Mouse (Mus musculus): ENCODE measurements around the gene Mboat2. TPM values are rescaled to one million over a fixed set of nuclear protein-coding genes. Genes with fewer than 3 reads are reported as not detected.

Mboat2 gene
- polyA plus RNA-seq, 1 experiment from 2014 or later: 64.7 TPM

- H3K4me1 ChIP-seq: peaks cover 21% of the 10 kb centered on the region
- no peak overlapping the region for H3K9ac ChIP-seq
- no peak overlapping the region for H3K27ac ChIP-seq
- no peaks in the 10 kb centered on the region for H3K9me3 ChIP-seq (replicated peaks)
- no peaks in the 10 kb centered on the region for H3K27me3 ChIP-seq
- no peak overlapping the region for H3K4me2 ChIP-seq (replicated peaks)
- H3K4me3 ChIP-seq: no peak overlapping the region
- ATAC-seq (ENCODE audit: low FRiP score): no peak
- 95% methylated on average over 4 of the region's 4 CpGs for WGBS
- no peaks in the 10 kb centered on the region for H3K36me3 ChIP-seq
Observed at GRCm38 (mm10) chr12:24868694-24869093, 38.0 kb downstream of the Mboat2 start.

- H3K27ac ChIP-seq: no peak overlapping the region
- no peak overlapping the region for H3K4me2 ChIP-seq (replicated peaks)
- no peak overlapping the region for H3K9ac ChIP-seq
- H3K27me3 ChIP-seq: no peaks in the 10 kb centered on the region
- no peak for ATAC-seq (ENCODE audit: low FRiP score)
- peaks cover 19% of the 10 kb centered on the region for H3K4me1 ChIP-seq
- no peak overlapping the region for H3K4me3 ChIP-seq
- WGBS: 88% methylated on average over 5 of the region's 5 CpGs
- no peaks in the 10 kb centered on the region for H3K9me3 ChIP-seq (replicated peaks)
- no peaks in the 10 kb centered on the region for H3K36me3 ChIP-seq
Observed at GRCm38 (mm10) chr12:24869231-24869630, 38.6 kb downstream of the Mboat2 start.

GRCm38 (mm10) chr12:24870901-24871300 is 40.2 kb downstream of the Mboat2 start:
- Histone ChIP-seq H3K36me3 (no peaks in the 10 kb centered on the region), H3K9ac (no peak overlapping the region), H3K9me3 (replicated peaks) (no peaks in the 10 kb centered on the region), H3K27me3 (no peaks in the 10 kb centered on the region), H3K27ac (no peak overlapping the region), H3K4me3 (no peak overlapping the region), H3K4me2 (replicated peaks) (no peak overlapping the region), H3K4me1 (peaks cover 9% of the 10 kb centered on the region)
- ATAC-seq (ENCODE audit: low FRiP score): no peak
- 28% methylated on average over 4 of the region's 4 CpGs for WGBS

- H3K4me1 ChIP-seq: peaks cover 14% of the 10 kb centered on the region
- H3K27me3 ChIP-seq: no peaks in the 10 kb centered on the region
- H3K9me3 ChIP-seq (replicated peaks): no peaks in the 10 kb centered on the region
- 91% methylated on average over 8 of the region's 8 CpGs for WGBS
- no peaks in the 10 kb centered on the region for H3K36me3 ChIP-seq
- no peak overlapping the region for H3K4me3 ChIP-seq
- no peak overlapping the region for H3K4me2 ChIP-seq (replicated peaks)
- H3K27ac ChIP-seq: no peak overlapping the region
- ATAC-seq (ENCODE audit: low FRiP score): no peak
- H3K9ac ChIP-seq: no peak overlapping the region
Observed at GRCm38 (mm10) chr12:24872264-24872663, 41.6 kb downstream of the Mboat2 start.

- 84% methylated on average over 10 of the region's 10 CpGs for WGBS
- Histone ChIP-seq H3K27ac (no peak overlapping the region), H3K4me1 (peaks cover 18% of the 10 kb centered on the region), H3K36me3 (no peaks in the 10 kb centered on the region), H3K4me2 (replicated peaks) (no peak overlapping the region), H3K9me3 (replicated peaks) (no peaks in the 10 kb centered on the region), H3K27me3 (no peaks in the 10 kb centered on the region), H3K9ac (no peak overlapping the region), H3K4me3 (no peak overlapping the region)
- ATAC-seq (ENCODE audit: low FRiP score): no peak
Observed at GRCm38 (mm10) chr12:24872689-24873088, 42.0 kb downstream of the Mboat2 start.

- no peaks in the 10 kb centered on the region for H3K27me3 ChIP-seq
- 77% methylated on average over 1 of the region's 1 CpGs for WGBS
- no peak overlapping the region for H3K27ac ChIP-seq
- ATAC-seq (ENCODE audit: low FRiP score): no peak
- no peak overlapping the region for H3K9ac ChIP-seq
- H3K4me3 ChIP-seq: no peak overlapping the region
- no peak overlapping the region for H3K4me2 ChIP-seq (replicated peaks)
- H3K4me1 ChIP-seq: peaks cover 25% of the 10 kb centered on the region
- no peaks in the 10 kb centered on the region for H3K9me3 ChIP-seq (replicated peaks)
- no peaks in the 10 kb centered on the region for H3K36me3 ChIP-seq
Observed at GRCm38 (mm10) chr12:24875908-24876307, 45.2 kb downstream of the Mboat2 start.

- H3K4me1 ChIP-seq: peaks cover 23% of the 10 kb centered on the region
- H3K9ac ChIP-seq: no peak overlapping the region
- ATAC-seq (ENCODE audit: low FRiP score): no peak
- no peaks in the 10 kb centered on the region for H3K27me3 ChIP-seq
- H3K36me3 ChIP-seq: no peaks in the 10 kb centered on the region
- H3K27ac ChIP-seq: no peak overlapping the region
- no peaks in the 10 kb centered on the region for H3K9me3 ChIP-seq (replicated peaks)
- H3K4me2 ChIP-seq (replicated peaks): no peak overlapping the region
- H3K4me3 ChIP-seq: no peak overlapping the region
- WGBS: 71% methylated on average over 7 of the region's 7 CpGs
Observed at GRCm38 (mm10) chr12:24877231-24877630, 46.6 kb downstream of the Mboat2 start.

GRCm38 (mm10) chr12:24878090-24878489 is 47.4 kb downstream of the Mboat2 start:
- H3K27ac ChIP-seq: no peak overlapping the region
- ATAC-seq (ENCODE audit: low FRiP score): no peak
- H3K4me3 ChIP-seq: no peak overlapping the region
- H3K9ac ChIP-seq: no peak overlapping the region
- H3K4me1 ChIP-seq: peaks cover 20% of the 10 kb centered on the region
- H3K4me2 ChIP-seq (replicated peaks): no peak overlapping the region
- H3K36me3 ChIP-seq: peaks cover 6% of the 10 kb centered on the region; the same call in 1 of the 2 replicates
- no peaks in the 10 kb centered on the region for H3K27me3 ChIP-seq
- H3K9me3 ChIP-seq (replicated peaks): no peaks in the 10 kb centered on the region
- WGBS: 91% methylated on average over 6 of the region's 6 CpGs

GRCm38 (mm10) chr12:24878735-24879362 is 48.2 kb downstream of the Mboat2 start:
- no peaks in the 10 kb centered on the region for H3K9me3 ChIP-seq (replicated peaks)
- H3K27me3 ChIP-seq: no peaks in the 10 kb centered on the region
- H3K9ac ChIP-seq: no peak overlapping the region
- H3K36me3 ChIP-seq: peaks cover 11% of the 10 kb centered on the region
- WGBS: 40% methylated on average over 5 of the region's 5 CpGs
- H3K4me1 ChIP-seq: peaks cover 20% of the 10 kb centered on the region
- no peak overlapping the region for H3K27ac ChIP-seq
- H3K4me3 ChIP-seq: no peak overlapping the region
- ATAC-seq (ENCODE audit: low FRiP score): no peak
- no peak overlapping the region for H3K4me2 ChIP-seq (replicated peaks)

GRCm38 (mm10) chr12:24879613-24880029 is 48.9 kb downstream of the Mboat2 start:
- peaks cover 20% of the 10 kb centered on the region for H3K4me1 ChIP-seq
- no peak for ATAC-seq (ENCODE audit: low FRiP score)
- peaks cover 19% of the 10 kb centered on the region for H3K36me3 ChIP-seq
- no peak overlapping the region for H3K4me3 ChIP-seq
- 85% methylated on average over 10 of the region's 10 CpGs for WGBS
- H3K9ac ChIP-seq: no peak overlapping the region
- no peaks in the 10 kb centered on the region for H3K9me3 ChIP-seq (replicated peaks)
- no peak overlapping the region for H3K4me2 ChIP-seq (replicated peaks)
- H3K27me3 ChIP-seq: no peaks in the 10 kb centered on the region
- no peak overlapping the region for H3K27ac ChIP-seq

- H3K9ac ChIP-seq: no peak overlapping the region
- no peak overlapping the region for H3K4me3 ChIP-seq
- H3K36me3 ChIP-seq: peaks cover 45% of the 10 kb centered on the region
- H3K9me3 ChIP-seq (replicated peaks): no peaks in the 10 kb centered on the region
- no peaks in the 10 kb centered on the region for H3K27me3 ChIP-seq
- no peak for ATAC-seq (ENCODE audit: low FRiP score)
- H3K4me2 ChIP-seq (replicated peaks): no peak overlapping the region
- no peak overlapping the region for H3K27ac ChIP-seq
- H3K4me1 ChIP-seq: peaks cover 8% of the 10 kb centered on the region
- 96% methylated on average over 3 of the region's 3 CpGs for WGBS
Observed at GRCm38 (mm10) chr12:24883279-24883678, 52.6 kb downstream of the Mboat2 start.

GRCm38 (mm10) chr12:24886800-24887199 is 56.1 kb downstream of the Mboat2 start:
- no peak for ATAC-seq (ENCODE audit: low FRiP score)
- no peak overlapping the region for H3K4me3 ChIP-seq
- no peak overlapping the region for H3K27ac ChIP-seq
- H3K4me1 ChIP-seq: 0 out of 2 replicates have a peak, but pooled peaks cover 2% of the 10 kb centered on the region
- no peaks in the 10 kb centered on the region for H3K9me3 ChIP-seq (replicated peaks)
- H3K36me3 ChIP-seq: peaks cover 48% of the 10 kb centered on the region
- no peaks in the 10 kb centered on the region for H3K27me3 ChIP-seq
- H3K9ac ChIP-seq: no peak overlapping the region
- H3K4me2 ChIP-seq (replicated peaks): no peak overlapping the region

GRCm38 (mm10) chr12:24889371-24890051 is 58.8 kb downstream of the Mboat2 start:
- ATAC-seq (ENCODE audit: low FRiP score): no peak
- Histone ChIP-seq H3K9me3 (replicated peaks) (no peaks in the 10 kb centered on the region), H3K4me3 (no peak overlapping the region), H3K9ac (peak overlapping the region; percentile 4; the same call in 1 of the 2 replicates), H3K27me3 (no peaks in the 10 kb centered on the region), H3K36me3 (peaks cover 30% of the 10 kb centered on the region), H3K27ac (peak overlapping the region; percentile 40; the same call in 1 of the 2 replicates), H3K4me2 (replicated peaks) (no peak overlapping the region), H3K4me1 (peaks cover 14% of the 10 kb centered on the region)
- 79% methylated on average over 7 of the region's 7 CpGs for WGBS

Data from hindbrain, embryonic 12.5 days (tissue).